Mouse (Mus musculus) embryonic facial prominence, embryonic 12.5 days (tissue): ENCODE measurements around the gene Rhd. TPM values are rescaled to one million over a fixed set of nuclear protein-coding genes. Genes with fewer than 3 reads are reported as not detected.
A peak's percentile ranks its signal among the peaks of the same experiment; 100 is the strongest.

Source experiments
- ATAC-seq: fragments of 200-750 bp; cut with Nextera tagmentation; 2 replicates; pipeline ENCODE4 v1.8.0; 2017; ENCODE audit not compliant: insufficient number of reproducible peaks, insufficient read depth, low FRiP score, low TSS enrichment
- H3K27ac ChIP-seq: fragments of 300-500 bp; sonication (generic); 2 replicates; pipeline ENCODE4 v1.5.1; 2016; ENCODE audit warnings: mild to moderate bottlenecking
- H3K27me3 ChIP-seq: fragments of 300-500 bp; sonication (generic); 2 replicates; pipeline ENCODE4 v1.6.1; 2016; ENCODE audit warnings: mild to moderate bottlenecking, moderate library complexity
- H3K36me3 ChIP-seq: fragments of 300-500 bp; sonication (generic); 2 replicates; pipeline ENCODE4 v1.6.1; 2016; ENCODE audit warnings: mild to moderate bottlenecking
- H3K4me1 ChIP-seq: fragments of 300-500 bp; sonication (generic); 2 replicates; pipeline ENCODE4 v1.6.1; 2016
- H3K4me2 ChIP-seq: fragments of 300-500 bp; sonication (generic); replicated peaks from 2 replicates; pipeline ENCODE4 v1.6.1; 2016; ENCODE audit warnings: mild to moderate bottlenecking, moderate library complexity
- H3K4me3 ChIP-seq: fragments of 300-500 bp; sonication (generic); 2 replicates; pipeline ENCODE4 v1.5.1; 2016; ENCODE audit warnings: mild to moderate bottlenecking
- H3K9ac ChIP-seq: fragments of 300-500 bp; sonication (generic); 2 replicates; pipeline ENCODE4 v1.6.1; 2016; ENCODE audit warnings: mild to moderate bottlenecking, moderate library complexity
- H3K9me3 ChIP-seq: fragments of 300-500 bp; sonication (generic); 2 replicates; pipeline ENCODE4 v1.6.1; 2016; ENCODE audit warnings: mild to moderate bottlenecking, moderate library complexity
- WGBS: fragments of 180-500 bp; shearing (Covaris S2); methylation state at CpG from one replicate; pipeline ENCODE4 v1.1.7; 2016; 5-methylcytosine and 5-hydroxymethylcytosine counted together
- polyA plus RNA-seq: library from polyadenylated mRNA; unstranded; fragments of >200 nt; fragmentation: Nextera tagmentation; extraction: Ambion mirVana; gene quantifications from 2 replicates; pipeline ENCODE4 v1.2.1, GENCODE M21; 2016

The Rhd gene
- polyA plus RNA-seq, 1 experiment from 2014 or later: 6.8 TPM

- H3K9me3 ChIP-seq: no peaks in the 10 kb centered on the region
- 57% methylated on average over 9 of the region's 9 CpGs for whole genome bisulfite sequencing
- peaks cover 30% of the 10 kb centered on the region for H3K27me3 ChIP-seq
- H3K27ac ChIP-seq: no peak overlapping the region
- no peak overlapping the region for H3K9ac ChIP-seq
- H3K4me3 ChIP-seq: no peak overlapping the region
- ATAC-seq: no peak
- peaks cover 25% of the 10 kb centered on the region for H3K36me3 ChIP-seq
- peak overlapping the region; percentile 21; the same call in 1 of the 2 replicates for H3K4me2 ChIP-seq
- H3K4me1 ChIP-seq: 0 out of 2 replicates have a peak, but pooled peaks cover 3% of the 10 kb centered on the region
Measured at GRCm38 (mm10) chr4:134939900-134940299, 75.6 kb downstream of the Rhd start.

GRCm38 (mm10) chr4:134943758-134944538 is 79.6 kb downstream of the Rhd start:
- H3K9me3 ChIP-seq: no peaks in the 10 kb centered on the region
- H3K36me3 ChIP-seq: no peaks in the 10 kb centered on the region
- H3K4me2 ChIP-seq: no peak overlapping the region
- H3K9ac ChIP-seq: no peak overlapping the region
- peaks cover 37% of the 10 kb centered on the region for H3K27me3 ChIP-seq
- no peak for ATAC-seq
- 0 out of 2 replicates have a peak, but pooled peaks cover 3% of the 10 kb centered on the region for H3K4me1 ChIP-seq
- WGBS: 52% methylated on average over 27 of the region's 27 CpGs
- no peak overlapping the region for H3K4me3 ChIP-seq
- H3K27ac ChIP-seq: no peak overlapping the region

Other genes starting within 250 kb of the Rhd start
- gene Man1c1, start 160.2 kb upstream of the Rhd start, polyA plus RNA-seq: 3.9 and 4.5 TPM in 2 replicates
- 21.8 and 23.2 TPM in 2 replicates for gene Ldlrap1, start 96.5 kb upstream of the Rhd start, polyA plus RNA-seq
- 57.4 and 63.5 TPM in 2 replicates for gene Maco1, start 11.2 kb upstream of the Rhd start, polyA plus RNA-seq
- 160 and 161 TPM in 2 replicates for gene Tmem50a, start 50.5 kb downstream of the Rhd start, polyA plus RNA-seq
- gene Rsrp1, start 59.1 kb downstream of the Rhd start, polyA plus RNA-seq: 496 and 536 TPM in 2 replicates
- gene Syf2, start 66.4 kb downstream of the Rhd start, polyA plus RNA-seq: 75.3 and 77.2 TPM in 2 replicates